Mouse (Mus musculus) lung, adult 2 months (tissue): ENCODE results near the gene Itgam. TPM values are rescaled to one million over a fixed set of nuclear protein-coding genes. Genes with fewer than 3 reads are reported as not detected.

Source experiments
- DNase-seq: peaks from one replicate; pipeline ENCODE4 v3.0.0; 2022
- H3K4me1 ChIP-seq: fragments of 200-500 bp; 2 replicates; pipeline ENCODE4 v1.6.1; 2011; ENCODE audit warnings: low read length; ENCODE audit not compliant: control insufficient read depth, insufficient read depth
- H3K4me3 ChIP-seq: fragments of 200-500 bp; replicated peaks from 2 replicates; pipeline ENCODE3; 2011; ENCODE audit warnings: low read depth, mild to moderate bottlenecking, control low read depth, low read length; ENCODE audit errors: extremely low read depth
- CTCF ChIP-seq: fragments of 200-500 bp; IDR thresholded peaks from 2 replicates; pipeline ENCODE4 v1.5.1; 2011; ENCODE audit warnings: mild to moderate bottlenecking, low read length, control low read depth; ENCODE audit not compliant: insufficient read depth
- POLR2A ChIP-seq: fragments of 200-500 bp; IDR thresholded peaks from 2 replicates; pipeline ENCODE4 v1.6.1; 2011; ENCODE audit warnings: low read depth, mild to moderate bottlenecking, control low read depth, low read length, borderline replicate concordance; ENCODE audit errors: extremely low read depth
- WGBS: fragments of 180-500 bp; shearing (Covaris S2); methylation state at CpG from one replicate; pipeline ENCODE4 v1.1.7; 2018; 5-methylcytosine and 5-hydroxymethylcytosine counted together
- polyA plus RNA-seq: library from polyadenylated mRNA; depleted of rRNA; stranded (reverse); fragments of >200 nt; gene quantifications from 2 replicates; pipeline ENCODE4 v1.2.3, GENCODE M21; 2012

Gene Itgam
- polyA plus RNA-seq, 1 experiment = 27.6 TPM

DNA sequence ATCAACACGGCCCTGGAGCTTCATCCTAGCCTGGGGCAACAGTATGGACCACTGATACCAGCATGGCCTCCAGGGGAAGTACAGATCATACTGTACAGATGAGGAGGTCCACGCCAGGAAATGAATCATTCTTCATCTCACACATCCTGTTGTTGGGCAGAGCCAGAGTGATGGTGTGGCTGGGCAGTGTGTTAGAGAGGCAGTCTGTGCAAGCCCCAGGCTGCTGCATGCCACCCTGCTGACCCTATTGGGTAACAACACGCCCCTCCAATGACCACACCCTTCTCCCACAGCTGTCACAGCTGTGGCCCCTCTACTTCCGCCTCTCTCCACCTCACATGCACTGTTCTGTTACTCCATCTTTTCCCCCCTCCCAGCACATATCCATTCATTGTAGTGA, 11.7 kb upstream of the Itgam start:
- Histone ChIP-seq H3K4me1 (no peaks in the 10 kb centered on the region), H3K4me3 (no peak overlapping the region)
- DNase-seq = no peak
- 48% methylated on average over 4 of the region's 4 CpGs for WGBS
- no peak for TF ChIP-seq POLR2A
- TF ChIP-seq CTCF = no peak

DNA sequence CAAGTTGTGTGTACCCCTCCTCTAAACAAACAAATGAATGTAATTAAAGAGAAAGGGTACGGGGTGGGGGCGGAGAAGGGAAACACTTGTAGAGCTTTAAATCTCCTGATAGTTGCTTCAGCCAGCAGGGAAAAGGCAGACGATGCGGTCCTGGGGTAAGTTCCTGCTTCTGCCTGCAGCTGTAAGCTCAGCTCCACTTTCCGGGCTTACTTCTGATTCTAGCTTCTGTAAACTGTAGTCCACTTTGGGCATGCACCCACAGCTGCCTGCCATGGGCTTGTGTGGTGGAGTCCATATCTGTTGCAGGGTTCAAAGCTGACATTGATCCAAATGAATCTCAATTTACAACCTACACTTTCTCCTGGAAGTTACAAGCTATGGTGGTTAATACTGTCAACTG, 9.4 kb upstream of the Itgam start:
- TF ChIP-seq CTCF (no peak), POLR2A (no peak)
- 60% methylated on average over 5 of the region's 5 CpGs for WGBS
- DNase-seq = no peak
- no peak overlapping the region for H3K4me3 ChIP-seq
- no peaks in the 10 kb centered on the region for H3K4me1 ChIP-seq

DNA sequence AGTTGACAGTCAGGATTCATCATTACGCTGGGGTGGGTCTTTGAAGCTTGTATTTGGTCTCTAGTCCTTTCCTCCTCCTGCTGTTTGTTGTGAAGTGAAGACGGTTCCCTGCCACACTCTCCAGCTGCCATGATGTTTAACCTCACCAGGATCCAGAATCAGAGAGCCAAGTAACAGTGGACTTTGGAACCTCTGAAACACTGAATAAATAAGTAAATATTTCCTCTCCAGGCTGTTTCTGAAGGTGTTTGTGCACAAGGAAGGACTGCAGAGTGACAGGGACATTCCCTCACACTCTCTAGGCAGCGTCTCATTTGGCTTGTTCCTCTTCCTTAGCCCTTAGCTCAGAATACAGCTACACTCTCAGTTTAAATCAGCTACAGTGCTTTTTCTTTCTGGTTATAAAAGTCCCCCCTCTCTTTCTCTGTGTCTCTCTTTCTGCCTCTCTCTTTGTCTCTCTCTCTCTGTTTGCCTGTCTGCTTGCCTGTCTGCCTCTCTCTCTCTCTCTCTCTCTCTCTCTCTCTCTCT, 5.5 kb upstream of the Itgam start:
- DNase-seq = no peak
- H3K4me1 ChIP-seq = no peaks in the 10 kb centered on the region
- WGBS = 37% methylated on average over 3 of the region's 3 CpGs
- TF ChIP-seq CTCF (no peak), POLR2A (no peak)
- H3K4me3 ChIP-seq = no peak overlapping the region

DNA sequence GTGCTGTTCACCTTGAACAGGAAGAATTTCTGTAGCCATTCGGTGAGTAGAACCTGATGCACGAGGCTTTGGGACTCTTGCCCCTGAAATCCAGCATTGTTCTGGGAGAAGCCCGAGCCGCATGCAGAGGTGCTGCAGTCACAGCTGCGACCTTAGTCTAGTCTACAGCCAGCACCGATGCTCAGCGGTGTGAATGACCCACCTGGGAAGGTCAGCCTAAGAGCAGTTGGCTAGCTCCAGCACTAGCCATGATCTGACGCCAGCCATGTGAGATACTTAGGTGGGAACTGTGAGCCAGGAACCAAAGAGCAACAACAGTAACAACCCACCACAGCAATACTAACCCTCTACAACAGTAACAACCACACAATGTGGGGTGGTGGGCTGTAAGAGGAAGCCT, 4.6 kb upstream of the Itgam start:
- no peak for TF ChIP-seq CTCF
- TF ChIP-seq POLR2A = no peak
- no peak for DNase-seq
- WGBS = 76% methylated on average over 8 of the region's 8 CpGs
- H3K4me3 ChIP-seq = no peak overlapping the region
- H3K4me1 ChIP-seq = no peaks in the 10 kb centered on the region

DNA sequence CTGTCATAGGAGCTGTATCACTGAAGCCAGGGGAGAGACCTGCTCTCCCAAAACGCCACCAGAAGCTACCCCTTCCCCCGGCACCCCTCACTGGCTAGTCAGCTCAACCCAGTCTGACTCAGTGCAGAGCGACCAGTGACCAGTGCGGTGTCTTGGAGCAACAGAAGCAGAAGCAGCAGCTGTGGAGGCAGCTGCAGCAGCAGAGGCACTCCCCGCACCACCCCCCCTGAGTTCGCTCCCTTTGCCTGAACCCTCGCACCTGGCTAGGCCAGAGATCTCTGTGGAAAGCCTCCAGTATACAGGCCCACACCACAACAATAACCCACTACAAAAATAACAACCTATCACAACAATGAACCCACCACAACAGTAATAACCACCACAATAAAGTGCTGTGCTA, 3.9 kb upstream of the Itgam start:
- no peak for DNase-seq
- Histone ChIP-seq H3K4me3 (no peak overlapping the region), H3K4me1 (no peaks in the 10 kb centered on the region)
- no peak for TF ChIP-seq CTCF
- no peak for TF ChIP-seq POLR2A
- 60% methylated on average over 7 of the region's 7 CpGs for WGBS

- H3K4me1 ChIP-seq = no peaks in the 10 kb centered on the region
- 54% methylated on average over 4 of the region's 4 CpGs for WGBS
Observed at GRCm38 (mm10) chr7:128059091-128059490, 3.3 kb upstream of the Itgam start.

GRCm38 (mm10) chr7:128063211-128063781, 856 bp downstream of the Itgam start:
- TF ChIP-seq CTCF (no peak), POLR2A (no peak)
- WGBS = 77% methylated on average over 6 of the region's 6 CpGs
- no peak for DNase-seq
- no peak overlapping the region for H3K4me3 ChIP-seq
- no peaks in the 10 kb centered on the region for H3K4me1 ChIP-seq

More at GRCm38 (mm10) chr7:128059091-128059490, 3.3 kb upstream of the Itgam start:
- H3K4me3 ChIP-seq = no peak overlapping the region
- TF ChIP-seq POLR2A (no peak), CTCF (no peak)
- DNase-seq = no peak

DNA sequence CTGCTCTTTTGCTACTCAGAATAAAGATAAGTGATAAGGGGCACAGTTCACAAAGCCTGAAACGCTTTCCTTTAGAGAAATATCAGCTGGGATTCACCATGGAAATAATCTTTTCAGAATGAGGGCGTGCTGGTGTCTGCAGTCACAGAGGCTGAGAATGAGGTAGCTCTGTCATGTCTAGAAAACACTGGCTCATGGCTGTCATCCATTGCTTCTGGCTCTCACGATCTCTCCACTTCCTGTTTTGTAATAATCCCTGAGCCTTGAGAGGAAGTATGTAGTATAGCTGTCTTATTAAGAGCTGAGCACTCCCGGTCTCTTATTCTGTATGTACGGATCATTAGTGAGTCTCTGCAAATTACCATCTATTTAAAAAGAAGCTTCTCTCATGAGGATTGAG, 3.1 kb downstream of the Itgam start:
- Histone ChIP-seq H3K4me3 (no peak overlapping the region), H3K4me1 (no peaks in the 10 kb centered on the region)
- 54% methylated on average over 5 of the region's 5 CpGs for WGBS
- no peak for TF ChIP-seq POLR2A
- TF ChIP-seq CTCF = no peak
- DNase-seq = no peak

GRCm38 (mm10) chr7:128067847-128068246, 5.4 kb downstream of the Itgam start:
- Histone ChIP-seq H3K4me3 (no peak overlapping the region), H3K4me1 (no peaks in the 10 kb centered on the region)
- no peak for DNase-seq
- TF ChIP-seq POLR2A (no peak), CTCF (no peak)
- 49% methylated on average over 3 of the region's 3 CpGs for WGBS

DNA sequence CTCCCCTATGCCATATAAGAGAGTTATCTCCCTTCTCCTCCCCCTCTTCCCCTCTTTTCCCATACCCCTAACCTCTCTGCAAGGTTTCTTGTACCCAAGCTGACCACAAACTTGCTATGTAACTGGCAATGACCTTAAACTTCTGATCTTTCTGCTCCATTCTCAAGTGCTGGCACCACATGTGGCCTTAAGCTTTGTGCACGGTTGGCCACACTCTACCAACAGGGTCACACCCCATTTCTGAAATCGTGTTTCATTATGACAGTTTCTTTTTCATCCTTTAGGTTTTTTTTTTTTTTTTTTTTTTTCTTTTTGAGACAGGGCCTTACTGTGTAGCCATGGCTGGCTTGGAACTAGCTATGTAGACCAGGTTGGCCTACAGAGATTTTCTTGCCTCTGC, 7.4 kb downstream of the Itgam start:
- DNase-seq = no peak
- no peaks in the 10 kb centered on the region for H3K4me1 ChIP-seq
- 62% methylated on average over 2 of the region's 2 CpGs for WGBS
- no peak for TF ChIP-seq CTCF
- no peak for TF ChIP-seq POLR2A
- H3K4me3 ChIP-seq = no peak overlapping the region
